Mouse (Mus musculus): ENCODE measurements around the gene Fam163a. TPM values are rescaled to one million over a fixed set of nuclear protein-coding genes. Genes with fewer than 3 reads are reported as not detected.
"Not testable (repeated sequence)": the region's sequence is repeated elsewhere in the genome, so short reads cannot be mapped to it uniquely, and the experiment has no call there.

Gene Fam163a
- total RNA-seq, 4 experiments from 2014 or later = 9.3 to 15.2 (median 11.5) TPM

- peak in 1 of 2 experiments; percentile 39 for DNase-seq (ENCODE audit: low spot score in 2 of 2)
These were observed 119.1 kb downstream of the Fam163a start for GRCm38 (mm10) chr1:156085770-156086169.

DNA sequence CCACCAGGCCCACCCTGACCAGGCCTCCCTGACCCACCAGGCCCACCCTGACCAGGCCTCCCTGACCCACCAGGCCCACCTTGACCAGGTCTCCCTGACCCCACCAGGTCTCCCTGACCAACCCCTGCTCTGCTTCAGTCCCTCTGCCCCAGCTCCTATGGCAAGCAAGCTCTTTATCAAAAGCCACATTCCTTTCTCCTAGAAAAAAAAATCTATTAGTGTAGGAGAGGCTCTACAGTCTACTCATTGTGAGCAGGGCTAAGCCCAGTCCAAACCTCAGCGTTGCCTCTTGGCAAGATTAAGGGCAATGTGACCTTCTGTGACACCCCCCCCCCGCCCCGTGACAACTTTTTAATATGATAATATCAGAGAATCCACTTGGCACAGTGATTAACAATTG lies 120.2 kb downstream of the Fam163a start:
- no peak for DNase-seq (ENCODE audit: low spot score in 2 of 2)

DNA sequence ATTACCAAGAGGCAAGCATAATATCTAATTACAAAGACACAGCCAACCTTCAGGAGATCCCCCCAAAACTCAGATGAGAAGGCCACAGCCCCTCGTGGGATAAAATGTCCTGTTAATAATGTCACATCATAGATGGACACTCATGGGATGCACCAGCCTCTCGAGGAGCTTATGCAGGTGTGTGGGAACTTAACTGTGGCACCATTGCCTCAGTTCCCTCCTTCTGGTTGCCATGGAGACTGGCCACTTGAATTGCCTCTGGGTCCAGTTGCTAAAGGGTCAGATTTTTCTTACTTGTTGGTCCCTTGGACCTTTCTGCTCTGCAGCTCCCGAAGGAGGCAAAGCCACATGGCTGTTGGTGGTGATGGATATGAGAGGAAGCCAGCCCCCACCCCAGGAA lies 127.2 kb downstream of the Fam163a start:
- no peak for DNase-seq (ENCODE audit: low spot score in 2 of 2)

- no peak for DNase-seq (ENCODE audit: low spot score in 2 of 2)
These were observed 128.4 kb downstream of the Fam163a start for GRCm38 (mm10) chr1:156076474-156076873.

GRCm38 (mm10) chr1:156074575-156074974 lies 130.3 kb downstream of the Fam163a start:
- no peak for DNase-seq (ENCODE audit: low spot score in 2 of 2)

DNA sequence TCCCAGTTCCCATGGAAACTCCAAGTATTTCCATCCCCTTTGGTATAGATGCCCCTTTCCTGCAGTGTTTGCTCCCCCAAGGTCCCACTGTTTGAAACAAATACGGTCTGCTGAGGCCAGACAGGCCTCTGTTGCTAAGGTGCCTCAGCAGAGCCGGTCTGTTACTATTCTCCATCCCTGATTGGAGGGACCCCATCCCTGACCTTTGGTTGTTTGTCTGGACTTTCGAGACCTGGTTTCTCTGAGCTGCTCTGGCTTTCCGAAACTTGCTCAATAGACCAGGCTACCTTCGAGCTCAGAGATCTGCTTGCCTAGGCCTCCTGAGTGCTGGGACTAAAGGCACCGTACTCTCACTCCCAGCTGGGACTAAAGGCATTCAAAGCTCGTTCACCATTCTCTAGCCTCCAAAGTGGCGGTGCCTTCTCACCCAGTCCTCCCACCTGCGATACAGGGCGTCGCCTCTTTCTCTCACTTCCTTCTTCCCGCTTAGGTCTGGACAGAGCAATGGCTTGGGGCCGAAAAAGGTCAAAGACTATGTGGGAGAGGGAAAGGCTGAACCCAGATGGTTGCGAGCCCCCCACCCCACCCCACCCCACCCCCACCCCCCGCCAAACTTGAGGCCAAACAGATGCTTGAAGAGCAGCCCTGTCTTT lies 131.5 kb downstream of the Fam163a start:
- DNase-seq (ENCODE audit: low spot score in 2 of 2) = no peak

- no peak for DNase-seq (ENCODE audit: low spot score in 2 of 2)
These were observed 134.7 kb downstream of the Fam163a start for GRCm38 (mm10) chr1:156070106-156070505.

- no peak for DNase-seq (ENCODE audit: low spot score in 2 of 2)
These were observed 138.7 kb downstream of the Fam163a start for GRCm38 (mm10) chr1:156066133-156066532.

DNA sequence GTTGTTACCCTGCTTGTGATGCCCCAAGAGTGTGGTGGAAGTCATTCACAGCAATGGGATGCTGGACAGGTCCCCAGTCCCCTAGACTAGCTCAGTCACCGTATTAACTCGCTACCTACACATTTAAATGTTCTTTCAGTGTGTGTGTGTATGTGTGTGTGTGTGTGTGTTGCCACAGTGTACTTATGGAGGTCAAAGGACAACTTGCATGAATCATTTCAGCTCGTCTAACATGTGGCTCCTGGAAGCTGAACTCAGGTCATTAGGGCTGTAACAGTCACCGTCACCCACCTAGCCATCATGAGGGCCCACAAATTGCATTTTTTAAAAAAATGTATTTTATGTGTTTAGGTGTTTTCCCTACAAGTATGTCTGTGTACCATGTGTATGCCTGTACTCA lies 142.6 kb downstream of the Fam163a start:
- DNase-seq (ENCODE audit: low spot score in 2 of 2) = no peak

DNA sequence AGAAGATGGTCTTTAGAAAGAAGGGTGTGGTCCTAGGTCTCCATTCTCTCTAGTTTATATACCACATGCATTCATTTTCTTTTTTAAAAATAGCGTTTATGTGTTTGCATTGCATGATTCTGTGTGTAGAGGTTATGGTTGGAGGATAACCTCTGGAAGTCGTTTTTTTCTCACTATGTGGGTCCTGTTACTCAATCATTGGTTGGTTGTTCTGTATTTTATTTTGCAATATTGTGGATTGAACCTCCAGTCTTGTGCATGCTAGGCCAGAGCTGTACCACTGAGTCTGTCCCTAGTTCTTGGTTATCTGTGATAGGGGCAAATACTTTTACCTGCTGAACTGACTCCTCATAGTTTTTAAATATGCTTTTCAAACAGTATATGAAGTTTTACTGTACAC lies 146.6 kb downstream of the Fam163a start:
- DNase-seq (ENCODE audit: low spot score in 2 of 2) = no peak

DNA sequence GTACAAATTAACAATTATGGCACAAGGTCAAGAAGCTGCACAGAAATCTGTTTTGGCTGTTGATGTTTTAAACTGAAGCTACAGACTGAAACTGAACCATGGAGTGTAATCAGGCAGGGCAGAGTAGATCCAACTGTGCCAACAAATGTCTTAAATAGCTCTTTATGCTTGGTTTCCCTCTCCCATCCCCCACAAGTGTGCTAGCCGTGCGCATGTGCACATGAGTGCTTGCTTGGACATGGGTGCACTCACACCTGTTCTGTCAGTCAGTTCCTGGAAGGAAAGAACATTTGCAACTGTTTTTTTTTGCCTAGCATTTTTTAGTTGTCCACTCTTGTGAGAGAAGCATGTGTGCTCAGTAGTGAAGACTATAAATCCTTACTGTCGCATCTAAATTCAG lies 158.1 kb downstream of the Fam163a start:
- DNase-seq (ENCODE audit: low spot score in 2 of 2) = no peak

GRCm38 (mm10) chr1:156044211-156044611 lies 160.6 kb downstream of the Fam163a start:
- no peak for DNase-seq (ENCODE audit: low spot score in 2 of 2)

DNA sequence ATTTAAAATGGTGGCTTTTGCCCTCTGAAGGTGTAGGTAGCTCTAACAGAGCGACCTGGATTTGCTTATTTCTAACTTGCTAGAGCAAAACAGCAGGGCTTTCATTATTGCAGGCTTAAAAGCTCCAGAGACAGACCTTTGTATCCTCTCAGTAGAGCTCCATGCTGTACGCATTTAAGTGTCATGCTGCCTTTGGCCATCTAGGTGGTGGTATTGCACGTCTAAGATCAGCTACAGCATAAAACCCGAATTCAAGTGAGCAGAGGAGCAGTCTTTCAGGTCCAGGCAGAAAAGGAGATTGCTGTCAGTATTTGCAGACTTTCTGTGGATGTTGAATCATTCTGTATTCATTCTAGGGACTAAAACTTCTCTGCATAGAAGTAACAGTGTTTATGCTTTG lies 161.8 kb downstream of the Fam163a start:
- peak in 1 of 2 experiments; percentile 30 for DNase-seq (ENCODE audit: low spot score in 2 of 2)

- DNase-seq (ENCODE audit: low spot score in 2 of 2) = no peak
These were observed 162.3 kb downstream of the Fam163a start for GRCm38 (mm10) chr1:156042481-156042880.

- DNase-seq (ENCODE audit: low spot score in 2 of 2) = no peak
These were observed 163.2 kb downstream of the Fam163a start for GRCm38 (mm10) chr1:156041451-156042241.

DNA sequence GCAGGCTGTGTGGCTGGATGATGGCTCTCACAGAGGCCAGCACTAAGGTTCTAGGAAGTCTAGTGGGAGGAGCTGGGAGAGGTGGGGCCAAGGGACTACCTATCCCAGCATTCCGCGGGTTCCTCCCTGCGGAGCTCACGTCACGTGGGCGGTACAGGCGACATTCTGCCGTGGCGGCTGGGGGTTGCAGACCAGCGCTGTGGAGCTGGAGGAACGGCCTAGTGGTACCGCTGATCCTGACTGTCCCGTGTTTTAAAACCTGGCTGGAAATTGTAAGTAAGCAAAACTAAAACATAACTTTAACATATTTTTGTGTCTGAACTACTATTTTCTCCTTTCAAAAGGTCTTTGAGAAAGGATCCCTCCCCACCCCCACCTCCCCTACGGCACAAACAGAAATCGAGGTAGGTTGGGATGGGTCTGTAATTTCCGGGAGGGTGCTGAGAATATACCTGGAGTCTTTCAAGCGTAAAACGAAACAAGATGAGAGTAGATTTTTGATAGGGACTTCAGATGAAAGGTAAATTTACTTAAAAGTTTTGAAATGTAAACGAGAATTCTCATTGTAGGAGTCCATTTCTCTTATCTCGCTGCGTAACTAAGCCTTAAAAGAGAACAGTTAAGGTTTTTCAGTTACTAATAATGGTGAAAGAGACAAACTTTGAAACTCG lies 164.0 kb downstream of the Fam163a start:
- DNase-seq (ENCODE audit: low spot score in 2 of 2) = peak; percentile 86 to 88

DNA sequence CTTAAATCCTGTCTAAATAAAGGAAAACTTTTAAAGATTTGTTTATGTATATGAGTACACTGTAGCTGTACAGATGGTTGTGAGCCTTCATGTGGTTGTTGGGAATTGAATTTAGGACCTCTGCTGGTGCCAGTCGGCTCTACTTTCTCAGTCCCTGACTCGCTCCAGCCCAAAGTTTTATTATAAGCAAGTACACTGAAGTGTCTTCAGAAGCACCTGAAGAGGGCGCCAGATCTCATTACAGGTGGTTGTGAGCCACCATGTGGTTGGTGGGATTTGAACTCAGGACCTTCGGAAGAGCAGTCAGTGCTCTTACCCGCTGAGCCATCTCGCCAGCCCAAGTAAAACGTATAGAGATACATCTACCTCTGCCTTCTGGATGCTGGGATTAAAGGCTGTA lies 164.8 kb downstream of the Fam163a start:
- not testable (repeated sequence) for DNase-seq (ENCODE audit: low spot score in 2 of 2)

DNA sequence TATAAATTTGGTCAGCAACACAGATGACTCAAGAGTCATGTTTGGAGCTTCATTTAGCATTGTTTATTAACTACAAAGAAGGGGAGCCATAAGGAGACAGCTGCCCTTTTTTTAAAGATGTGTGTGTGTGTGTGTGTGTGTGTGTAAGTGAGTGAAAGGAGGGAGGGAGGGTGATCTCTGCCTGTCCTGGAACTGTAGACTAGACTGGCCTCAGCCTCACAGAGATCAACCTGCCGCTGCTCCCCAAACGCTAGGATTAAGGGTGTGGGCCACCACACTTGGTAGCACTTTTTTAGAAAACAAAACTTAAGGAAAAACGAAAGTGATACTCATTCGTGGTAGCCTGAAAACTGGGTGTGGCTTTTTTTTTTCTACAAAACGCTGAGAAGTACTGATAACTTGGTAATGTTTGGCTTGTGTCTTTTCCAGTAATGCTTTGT lies 167.7 kb downstream of the Fam163a start:
- no peak for DNase-seq (ENCODE audit: low spot score in 2 of 2)

- DNase-seq (ENCODE audit: low spot score in 2 of 2) = peak; percentile 96 to 97
These were observed 168.7 kb downstream of the Fam163a start, which contains the start of gene Tor1aip1 for GRCm38 (mm10) chr1:156035930-156036737. TSS of gene Tor1aip1 (minus strand) at chr1:156036480.

- DNase-seq (ENCODE audit: low spot score in 2 of 2) = no peak
These were observed 169.4 kb downstream of the Fam163a start, which contains the start of gene Tor1aip2 for GRCm38 (mm10) chr1:156035269-156035929. TSS of gene Tor1aip2 (plus strand) at chr1:156035403.

GRCm38 (mm10) chr1:156034661-156035060 lies 170.2 kb downstream of the Fam163a start:
- no peak for DNase-seq (ENCODE audit: low spot score in 2 of 2)
